Mouse (Mus musculus) MEL-GATA-1-ER (cell line): ENCODE measurements at regions not wholly inside any gene's neighbourhood (a gene's known extent, or its start where the extent isn't known, plus 50 kb on each side); places are given as distances from the start of the nearest gene placed in this dataset.
"Not testable (repeated sequence)": the region's sequence is repeated elsewhere in the genome, so short reads cannot be mapped to it uniquely, and the experiment has no call there.

Experiments used
- DNase-seq: peaks from one replicate; pipeline ENCODE4 v3.0.0-alpha.2; 2012; ENCODE audit warnings: low read depth; ENCODE audit errors: extremely low read depth

GRCm38 (mm10) chr1:136680173-136680572 is 55.5 kb downstream of the Zfp281 start:
- DNase-seq, result no peak

- not testable (repeated sequence) for DNase-seq
Measured at GRCm38 (mm10) chr1:136682311-136682710, 57.6 kb downstream of the Zfp281 start.

GRCm38 (mm10) chr1:136683061-136683531 is 58.4 kb downstream of the Zfp281 start:
- no peak for DNase-seq

GRCm38 (mm10) chr1:136683561-136684131 is 58.9 kb downstream of the Zfp281 start:
- DNase-seq, result no peak

GRCm38 (mm10) chr1:136684481-136684880 is 59.8 kb downstream of the Zfp281 start:
- no peak for DNase-seq

- DNase-seq, result no peak
Measured at GRCm38 (mm10) chr1:136685191-136686060, 60.7 kb downstream of the Zfp281 start.

GRCm38 (mm10) chr1:136686467-136686866 is 61.8 kb downstream of the Zfp281 start:
- no peak for DNase-seq

GRCm38 (mm10) chr1:136690068-136690467 is 65.4 kb downstream of the Zfp281 start:
- DNase-seq, result no peak

GRCm38 (mm10) chr1:136693421-136693820 is 68.7 kb downstream of the Zfp281 start:
- no peak for DNase-seq

GRCm38 (mm10) chr1:136694983-136695382 is 70.3 kb downstream of the Zfp281 start:
- no peak for DNase-seq

GRCm38 (mm10) chr1:136696077-136696641 is 71.5 kb downstream of the Zfp281 start:
- no peak for DNase-seq

- no peak for DNase-seq
Measured at GRCm38 (mm10) chr1:136698454-136699152, 73.9 kb downstream of the Zfp281 start.

GRCm38 (mm10) chr1:136699153-136699524 is 74.4 kb downstream of the Zfp281 start:
- DNase-seq, result no peak

- DNase-seq, result no peak
Measured at GRCm38 (mm10) chr1:136699571-136699970, 74.9 kb downstream of the Zfp281 start.

GRCm38 (mm10) chr1:136704139-136704538 is 79.4 kb downstream of the Zfp281 start:
- DNase-seq, result no peak

GRCm38 (mm10) chr1:136706509-136706908 is 81.8 kb downstream of the Zfp281 start:
- DNase-seq, result no peak

GRCm38 (mm10) chr1:136707394-136707793 is 82.7 kb downstream of the Zfp281 start:
- DNase-seq, result no peak

GRCm38 (mm10) chr1:136707866-136708265 is 83.2 kb downstream of the Zfp281 start:
- DNase-seq, result no peak

GRCm38 (mm10) chr1:136710196-136710595 is 85.5 kb downstream of the Zfp281 start:
- no peak for DNase-seq

GRCm38 (mm10) chr1:136711243-136711642 is 86.5 kb downstream of the Zfp281 start:
- DNase-seq, result no peak

GRCm38 (mm10) chr1:136714077-136714476 is 89.4 kb downstream of the Zfp281 start:
- DNase-seq, result no peak

- no peak for DNase-seq
Measured at GRCm38 (mm10) chr1:136714987-136715386, 90.3 kb downstream of the Zfp281 start.
